Mouse (Mus musculus) heart, adult 9 months (tissue): Measurements from ENCODE around the gene Frmpd3.

Experiments used
- DNase-seq, 2 experiments: peaks; one replicate each; pipeline ENCODE4 v3.0.0; 2022; ENCODE audit warnings: low spot score in 2 of 2

Frmpd3 gene

DNA sequence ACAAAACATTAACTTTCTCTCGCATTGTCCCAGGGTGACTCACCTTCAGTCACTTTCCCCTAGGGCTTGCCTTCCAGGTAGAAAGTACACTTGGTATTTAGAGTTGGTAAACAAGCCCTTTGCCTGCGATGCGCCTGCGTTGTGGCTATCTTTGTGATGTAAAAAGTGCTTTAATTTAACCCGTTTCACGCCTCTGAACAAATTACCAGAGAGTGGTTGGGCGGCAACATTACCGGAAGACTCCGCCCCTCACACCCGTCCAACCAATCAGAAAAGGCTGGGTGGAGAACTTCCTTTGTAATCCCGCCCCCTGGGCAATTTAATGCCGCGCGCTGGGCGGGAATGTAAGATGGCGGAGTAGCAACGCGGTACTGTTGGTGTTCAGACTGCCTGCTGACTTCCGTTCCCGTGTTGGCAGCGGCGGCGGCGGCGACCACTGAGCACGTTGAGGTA lies 114.2 kb downstream of the Frmpd3 start, which contains the start of gene Prps1:
TSS of gene Prps1 (plus strand) at position 335 of the 453 bp plus-strand sequence.
- peak; percentile 79 to 80 for DNase-seq

DNA sequence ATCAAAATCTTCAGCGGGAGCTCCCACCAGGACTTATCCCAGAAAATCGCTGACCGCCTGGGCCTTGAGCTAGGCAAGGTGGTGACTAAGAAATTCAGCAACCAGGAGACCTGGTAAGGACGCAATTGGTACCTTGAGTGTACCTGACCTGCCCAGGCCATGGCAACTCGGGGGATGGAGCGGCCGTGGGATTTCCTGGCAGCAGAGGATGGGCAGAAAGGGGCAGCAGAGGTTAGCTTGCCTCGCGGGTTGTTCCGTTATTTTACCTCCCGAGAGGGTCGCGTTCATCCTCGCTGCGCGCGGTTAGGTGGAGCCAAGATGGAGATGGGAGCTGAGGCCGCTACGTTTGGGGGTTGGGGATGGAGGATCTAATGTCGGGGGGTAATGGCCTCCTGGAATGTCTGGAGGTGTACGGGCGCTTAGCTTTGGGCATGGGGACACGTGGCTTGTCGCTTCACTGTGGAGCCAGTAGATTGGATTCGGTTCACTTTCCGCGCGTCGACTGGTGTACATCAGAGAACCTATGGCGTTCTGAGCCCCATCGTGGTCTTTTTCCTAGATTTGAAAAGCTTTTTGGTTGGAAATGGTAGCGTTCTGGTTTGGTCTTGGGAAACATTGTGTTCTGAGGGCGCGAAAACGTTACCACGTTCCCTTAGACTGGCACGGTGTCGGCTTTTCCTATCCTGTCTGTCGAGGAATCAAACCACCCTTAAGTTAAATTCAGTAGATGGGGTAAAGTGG lies 114.9 kb downstream of the Frmpd3 start:
- peak; percentile 4 to 5 for DNase-seq

DNA sequence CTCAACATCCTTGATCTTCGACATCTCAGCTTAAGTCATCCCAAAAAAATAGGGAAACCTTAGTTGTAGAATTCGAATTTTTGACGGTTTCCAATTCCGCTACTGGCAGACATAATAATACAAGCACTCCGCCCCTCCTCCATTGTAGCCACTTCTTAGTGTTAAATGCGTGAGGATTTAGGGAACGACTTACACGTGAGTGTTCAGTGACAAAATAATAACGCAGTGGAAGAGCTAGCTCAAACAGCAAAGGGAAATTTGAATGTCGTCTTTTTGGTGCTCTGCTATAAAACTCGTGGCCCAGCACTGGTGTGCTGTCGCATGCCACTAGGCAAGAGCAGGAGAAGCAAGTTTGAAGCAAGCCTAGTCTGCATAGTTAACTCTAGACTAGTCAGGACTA lies 115.4 kb downstream of the Frmpd3 start:
- no peak for DNase-seq

DNA sequence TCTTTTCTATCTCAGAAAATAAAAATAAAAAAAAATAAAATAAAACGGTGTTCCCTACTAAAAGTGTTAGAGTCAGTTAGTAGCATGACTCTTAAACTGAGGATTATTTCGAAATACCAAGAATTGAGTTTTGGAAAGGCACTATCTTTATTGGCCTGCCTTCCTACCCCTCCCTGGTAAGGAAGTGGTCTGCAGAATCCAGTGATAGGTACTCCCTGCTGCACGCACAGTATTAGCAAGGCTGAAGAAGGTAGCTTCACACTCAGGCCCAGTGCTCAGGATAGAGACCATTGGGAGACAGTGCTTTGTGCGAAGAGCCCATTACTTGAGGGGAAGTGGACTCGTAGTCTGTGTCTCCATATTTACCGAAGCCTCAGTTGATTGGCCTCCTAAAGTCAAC lies 136.2 kb downstream of the Frmpd3 start:
- DNase-seq = no peak

DNA sequence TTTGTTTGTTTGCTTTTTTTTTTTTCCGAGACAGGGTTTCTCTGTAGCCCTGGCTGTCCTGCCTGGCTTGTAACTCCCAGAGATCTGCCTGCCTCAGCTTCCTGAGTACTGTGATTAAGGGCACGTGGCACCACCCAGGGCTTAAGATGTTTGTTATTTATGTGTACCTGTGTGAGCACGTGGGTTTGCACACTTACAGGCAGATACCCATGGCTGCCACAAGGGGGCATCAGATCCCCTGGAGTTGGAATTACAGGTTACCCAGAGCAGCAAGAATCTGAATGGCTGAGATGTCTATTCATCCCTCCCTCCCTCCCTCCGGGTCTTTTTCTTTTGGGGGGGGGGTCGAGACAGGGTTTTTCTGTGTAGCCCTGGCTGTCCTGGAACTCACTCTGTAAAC lies 137.1 kb downstream of the Frmpd3 start:
- peak in 1 of 2 experiments; percentile 34 for DNase-seq
